Mouse (Mus musculus) testis, postnatal 10 days (tissue): ENCODE data around the gene Gm20388.

Experiments
- DNase-seq: peaks from one replicate; pipeline ENCODE4 v3.0.0; 2021; ENCODE audit warnings: low spot score

The Gm20388 gene

GRCm38 (mm10) chr8:122332753-122333506 lies 2422.3 kb downstream of the Gm20388 start:
- DNase-seq, result peak; percentile 88

- DNase-seq, result no peak
Measured at GRCm38 (mm10) chr8:122333531-122333930, 2422.9 kb downstream of the Gm20388 start.

- no peak for DNase-seq
Measured at GRCm38 (mm10) chr8:122334791-122335490, 2424.3 kb downstream of the Gm20388 start.

GRCm38 (mm10) chr8:122335638-122336250 lies 2425.1 kb downstream of the Gm20388 start:
- no peak for DNase-seq

- DNase-seq, result no peak
Measured at GRCm38 (mm10) chr8:122336251-122336910, 2425.7 kb downstream of the Gm20388 start.

GRCm38 (mm10) chr8:122338852-122339251 lies 2428.2 kb downstream of the Gm20388 start:
- no peak for DNase-seq

GRCm38 (mm10) chr8:122340761-122341160 lies 2430.1 kb downstream of the Gm20388 start:
- no peak for DNase-seq

- DNase-seq, result no peak
Measured at GRCm38 (mm10) chr8:122341790-122342189, 2431.1 kb downstream of the Gm20388 start.

GRCm38 (mm10) chr8:122342362-122342761 lies 2431.7 kb downstream of the Gm20388 start:
- DNase-seq, result no peak

- no peak for DNase-seq
Measured at GRCm38 (mm10) chr8:122342806-122343209, 2432.2 kb downstream of the Gm20388 start.

- DNase-seq, result no peak
Measured at GRCm38 (mm10) chr8:122343341-122343740, 2432.7 kb downstream of the Gm20388 start.

GRCm38 (mm10) chr8:122343758-122344157 lies 2433.1 kb downstream of the Gm20388 start:
- no peak for DNase-seq

- DNase-seq, result no peak
Measured at GRCm38 (mm10) chr8:122344219-122344618, 2433.6 kb downstream of the Gm20388 start.

GRCm38 (mm10) chr8:122345181-122346095 lies 2434.8 kb downstream of the Gm20388 start:
- no peak for DNase-seq

GRCm38 (mm10) chr8:122347811-122348552 lies 2437.3 kb downstream of the Gm20388 start:
- no peak for DNase-seq

GRCm38 (mm10) chr8:122349357-122350297 lies 2439.0 kb downstream of the Gm20388 start:
- no peak for DNase-seq

- no peak for DNase-seq
Measured at GRCm38 (mm10) chr8:122350309-122351089, 2439.9 kb downstream of the Gm20388 start.

GRCm38 (mm10) chr8:122354157-122354556 lies 2443.5 kb downstream of the Gm20388 start:
- DNase-seq, result no peak
